Mouse (Mus musculus) right cerebral cortex, postnatal 10 days (tissue): ENCODE results near the gene Slc4a3.

ENCODE experiments used
- DNase-seq, 2 experiments: peaks; one replicate each; pipeline ENCODE4 v3.0.0; 2021; ENCODE audit warnings: low spot score in 2 of 2

Gene Slc4a3

DNA sequence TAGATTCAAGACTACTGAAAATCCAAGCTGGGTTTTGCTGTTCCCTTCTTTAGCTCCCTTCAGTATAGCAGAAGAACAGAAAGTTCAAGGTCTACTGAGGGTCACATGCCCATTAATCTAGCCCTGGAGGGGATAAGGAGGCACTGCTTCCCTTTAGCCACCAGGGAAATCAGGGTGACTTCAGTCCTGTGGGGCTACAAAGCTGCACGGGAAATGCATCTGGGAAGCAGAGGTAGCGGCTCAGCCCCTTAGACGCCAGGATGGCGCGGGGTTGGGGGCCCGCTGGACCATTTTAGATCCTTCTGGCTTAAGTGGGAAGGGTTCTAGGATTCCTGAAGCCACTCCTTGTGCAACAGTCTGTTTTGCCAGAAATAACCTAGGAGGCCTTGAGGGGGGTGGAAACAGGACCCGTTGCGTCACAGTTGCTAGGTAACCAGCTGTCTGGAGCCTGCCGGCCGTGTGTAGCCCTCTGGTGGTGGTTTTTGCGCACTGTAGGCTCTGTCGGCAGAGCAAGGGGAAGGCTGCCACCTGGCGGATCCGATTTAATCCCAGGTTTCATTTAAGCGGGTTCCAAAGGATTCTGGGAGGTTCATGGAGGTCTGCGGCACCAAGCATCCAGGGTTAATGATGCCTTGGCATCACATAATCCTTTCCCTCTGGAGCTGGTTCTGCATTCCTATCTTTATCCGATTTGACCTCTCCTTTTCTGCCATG is 13.3 kb downstream of the Slc4a3 start:
- peak; percentile 96 to 97 for DNase-seq

DNA sequence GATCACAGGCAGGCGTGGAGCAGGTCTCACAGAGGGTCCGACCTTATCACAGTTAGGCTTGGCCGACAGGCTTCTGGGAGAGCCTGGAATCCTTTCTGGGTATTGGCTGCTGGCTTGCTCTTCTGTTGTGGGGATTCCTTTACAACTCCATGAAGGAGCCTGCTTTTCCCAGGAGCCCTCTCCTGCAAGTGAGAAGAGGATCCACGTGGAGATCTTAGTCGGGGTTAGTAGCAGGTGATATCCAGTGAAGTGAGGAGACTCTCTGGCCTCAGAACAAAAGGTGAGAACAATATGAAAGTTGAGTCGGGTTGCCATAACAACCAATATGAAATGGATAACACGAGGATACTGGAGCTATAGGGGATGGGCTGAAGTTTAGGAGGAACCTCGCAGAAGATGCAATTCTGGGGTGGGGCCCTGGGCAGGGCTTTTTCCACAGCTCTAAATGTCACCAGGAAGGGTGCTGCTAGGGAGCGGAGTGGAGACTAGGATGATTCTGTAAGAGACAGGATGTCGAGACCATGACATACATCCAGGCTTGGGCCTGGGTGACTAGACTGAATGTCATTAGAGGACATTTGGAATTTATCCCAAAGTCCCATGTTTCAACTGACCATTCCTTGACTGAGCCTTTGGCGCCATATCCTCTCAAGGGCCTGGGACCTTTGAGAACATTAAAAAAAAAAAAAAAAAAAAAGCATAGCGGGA is 14.3 kb downstream of the Slc4a3 start:
- DNase-seq = peak; percentile 25 to 42

DNA sequence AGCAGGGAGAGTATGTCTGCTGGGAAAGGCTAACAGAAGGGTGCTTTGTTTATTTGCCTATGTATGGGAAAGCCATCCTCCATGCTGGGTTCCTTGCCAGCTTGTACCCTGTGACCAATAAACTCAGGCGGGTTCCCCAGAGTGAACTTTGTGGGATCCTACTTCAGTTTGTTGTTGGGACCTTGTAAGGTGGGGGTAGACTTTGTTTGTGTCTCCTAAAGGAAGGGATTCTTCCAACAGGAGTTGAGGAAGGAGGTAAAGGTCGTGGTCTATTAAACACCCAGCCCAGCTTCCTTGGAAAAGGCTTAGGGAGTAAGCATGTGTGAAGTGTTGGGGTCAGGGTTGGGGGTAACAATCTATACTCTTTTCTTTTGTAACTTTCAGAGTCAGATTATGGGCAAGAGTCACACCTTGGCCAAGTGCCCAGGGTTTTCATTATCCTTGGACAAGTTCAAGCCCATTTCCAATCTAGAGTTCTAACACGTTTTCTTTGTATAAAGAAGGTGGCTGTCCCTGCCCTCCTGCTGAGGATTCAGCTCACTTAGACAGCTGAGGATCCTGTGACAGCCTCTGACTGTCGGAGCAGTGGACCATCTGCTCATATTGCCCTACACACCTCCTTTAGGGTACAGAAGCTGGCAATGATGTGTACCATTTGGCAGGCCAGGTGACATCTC is 15.3 kb downstream of the Slc4a3 start:
- peak; percentile 43 to 48 for DNase-seq

DNA sequence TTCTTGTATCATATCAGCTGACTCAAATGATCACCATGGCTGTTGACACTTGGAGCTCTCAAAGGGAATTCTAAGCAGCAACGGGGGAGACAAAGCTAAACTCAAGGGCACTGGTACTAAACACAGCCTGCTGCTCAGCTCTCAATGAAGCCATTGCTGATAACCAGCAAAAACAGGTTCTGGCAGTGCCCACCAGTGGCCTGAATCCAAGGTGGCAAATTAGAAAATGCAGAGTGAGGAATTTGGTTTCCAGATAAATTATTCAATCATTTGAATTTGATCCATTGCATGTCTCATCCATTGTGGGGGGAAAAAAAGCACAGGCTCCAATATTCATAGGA is 15.8 kb downstream of the Slc4a3 start:
- peak; percentile 40 to 48 for DNase-seq

DNA sequence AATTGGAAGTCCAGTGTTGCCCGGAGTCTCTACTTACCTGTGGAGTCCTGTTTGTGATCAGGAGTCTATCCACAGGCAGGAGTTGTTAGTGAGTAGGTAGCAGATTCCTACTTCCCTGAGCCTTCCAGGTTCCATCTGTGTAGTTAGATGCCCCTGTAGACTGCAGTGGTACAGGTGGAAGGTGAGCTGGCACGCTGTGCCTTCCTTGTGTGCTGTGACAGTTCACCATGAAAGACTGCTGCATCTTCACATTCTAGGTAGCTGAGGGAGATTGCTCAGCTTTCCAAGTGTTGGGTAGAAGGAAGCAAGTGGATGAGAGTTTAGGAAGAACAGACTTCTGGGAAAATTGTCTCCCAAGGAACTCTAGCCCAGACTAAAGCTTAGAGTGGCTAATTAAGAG is 18.0 kb downstream of the Slc4a3 start:
- DNase-seq = no peak

DNA sequence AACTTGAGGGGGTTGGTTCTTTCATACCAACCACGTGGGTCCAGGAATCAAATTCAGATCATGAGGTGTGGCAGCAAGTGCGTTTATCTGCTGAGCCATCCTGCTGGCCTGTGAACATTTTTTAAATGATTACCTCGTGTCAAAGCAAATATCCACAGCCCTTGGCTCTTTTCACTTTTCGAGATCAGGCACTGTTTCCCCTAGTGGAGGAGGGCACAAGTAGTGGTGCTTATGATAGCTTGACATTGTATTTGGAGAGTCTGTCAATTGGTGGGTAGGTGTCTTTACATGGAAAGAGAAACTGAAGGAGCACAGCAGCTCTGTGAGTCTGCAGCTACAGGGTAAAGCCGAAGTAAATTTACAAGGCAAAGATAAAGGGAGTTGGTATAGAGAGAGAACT is 18.9 kb downstream of the Slc4a3 start:
- DNase-seq = no peak

DNA sequence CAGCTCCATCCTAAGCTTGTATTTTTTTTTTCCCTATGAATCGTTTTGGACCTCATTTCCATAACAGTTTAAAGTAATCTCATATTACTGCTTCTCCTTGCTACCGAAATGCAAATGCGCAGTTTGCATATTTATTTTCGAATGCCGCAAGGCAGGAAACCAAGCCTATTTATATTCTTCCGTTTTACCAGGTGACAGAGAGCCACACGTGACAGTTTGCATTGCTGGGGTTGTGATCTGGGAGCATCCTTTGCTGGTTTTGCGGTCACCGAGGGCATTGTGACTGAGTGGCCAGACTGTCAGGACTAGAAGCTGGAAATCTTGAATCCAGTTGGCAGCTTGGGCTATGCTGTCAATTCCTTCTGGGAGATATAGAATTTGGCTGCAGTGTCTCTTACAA is 19.6 kb downstream of the Slc4a3 start:
- DNase-seq = peak; percentile 36 to 68

DNA sequence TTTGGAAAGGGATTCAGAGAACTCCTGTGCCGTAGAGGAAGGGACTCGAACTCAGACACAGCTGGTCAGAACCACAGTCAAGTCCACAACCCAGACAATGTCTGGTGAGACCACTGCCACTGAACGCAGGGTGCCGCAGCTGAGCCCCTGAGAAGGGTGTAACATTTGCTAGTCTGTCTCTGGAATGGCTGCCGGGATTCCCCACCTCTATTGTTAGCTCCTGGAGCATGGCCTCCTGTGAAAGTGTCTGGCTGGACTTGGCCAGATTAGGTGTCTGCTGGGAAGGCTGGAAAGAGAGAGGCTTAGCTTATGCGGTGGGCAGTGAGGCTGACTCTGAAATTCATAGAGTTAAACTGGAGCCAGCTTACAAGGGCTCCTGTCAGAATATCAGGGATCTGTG is 24.3 kb downstream of the Slc4a3 start:
- no peak for DNase-seq

DNA sequence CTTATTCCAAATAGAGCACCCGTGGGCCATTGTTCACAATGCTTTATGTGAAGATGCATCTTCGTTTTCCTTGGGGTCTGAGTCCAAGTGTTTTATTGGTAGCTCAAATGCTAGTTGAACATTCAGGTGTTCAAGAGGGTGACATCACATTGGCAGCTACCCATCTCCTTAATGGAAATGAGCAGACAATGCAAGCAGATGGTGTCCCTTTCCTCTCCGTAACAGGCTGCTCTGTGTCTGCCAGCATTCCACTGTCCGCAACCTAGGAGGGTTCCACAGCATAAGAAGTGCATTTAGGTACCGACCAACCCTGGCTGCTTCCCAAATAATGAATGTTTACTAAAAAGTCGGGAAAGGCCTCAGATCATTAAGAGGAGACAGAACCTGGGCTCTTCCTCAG is 26.7 kb downstream of the Slc4a3 start:
- peak in 1 of 2 experiments; percentile 38 for DNase-seq

DNA sequence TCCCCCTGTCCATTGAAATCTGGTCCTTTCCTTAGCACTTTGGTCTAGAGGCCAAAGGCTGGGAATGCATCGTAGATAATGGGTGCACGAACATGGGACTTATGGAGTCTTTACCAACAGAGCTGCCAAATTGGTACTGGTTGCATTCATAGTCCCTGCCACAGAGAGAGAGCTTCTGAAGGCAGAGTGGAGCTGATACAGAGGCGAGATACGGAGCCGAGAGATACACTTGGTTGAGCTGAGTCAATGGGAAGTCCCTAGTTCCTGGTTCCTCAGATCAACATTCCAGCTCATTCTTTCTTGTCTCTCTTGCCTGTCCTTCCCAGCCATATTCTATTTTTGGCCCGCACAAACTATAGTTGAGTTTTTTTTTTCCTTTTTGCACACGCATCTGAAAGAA is 27.6 kb downstream of the Slc4a3 start:
- DNase-seq = no peak

DNA sequence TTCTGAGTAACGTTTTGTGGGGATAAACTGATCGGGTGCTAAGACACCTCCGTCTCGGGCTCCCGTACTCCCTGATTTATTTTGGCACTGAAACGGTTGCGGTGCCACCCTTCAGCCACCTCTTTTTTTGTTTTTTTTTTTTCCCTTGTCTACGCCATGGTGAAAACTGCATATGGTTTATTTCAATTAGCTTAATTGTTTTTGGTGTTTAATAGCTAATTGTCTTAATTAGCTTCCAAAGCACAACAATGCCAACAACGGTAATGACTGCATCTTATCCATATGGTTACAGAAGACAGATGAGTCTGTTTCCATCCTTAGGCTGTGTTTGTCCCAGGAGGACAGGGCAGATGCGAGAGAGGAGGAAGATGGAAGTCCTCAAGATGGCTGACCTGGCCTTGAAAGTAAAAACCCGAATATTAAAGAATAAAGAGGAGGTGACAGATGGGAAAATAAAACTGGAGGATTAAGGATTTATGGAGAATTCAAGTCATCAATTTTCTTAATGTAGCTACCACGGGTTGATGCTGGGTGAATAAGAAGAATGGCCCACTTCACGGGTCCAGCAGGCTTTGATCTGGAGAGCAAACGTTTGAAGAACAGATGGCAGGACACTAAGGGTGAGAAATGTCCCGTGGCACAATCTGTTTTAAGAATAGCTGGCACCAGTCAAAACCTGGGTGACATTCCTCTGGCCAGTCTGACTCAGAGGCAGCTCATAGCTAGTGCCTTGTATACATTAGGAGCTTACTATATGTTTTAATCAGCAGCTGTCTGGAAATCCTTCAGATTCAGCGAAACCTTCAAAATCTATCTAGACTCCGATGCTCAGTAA is 28.6 kb downstream of the Slc4a3 start:
- no peak for DNase-seq

DNA sequence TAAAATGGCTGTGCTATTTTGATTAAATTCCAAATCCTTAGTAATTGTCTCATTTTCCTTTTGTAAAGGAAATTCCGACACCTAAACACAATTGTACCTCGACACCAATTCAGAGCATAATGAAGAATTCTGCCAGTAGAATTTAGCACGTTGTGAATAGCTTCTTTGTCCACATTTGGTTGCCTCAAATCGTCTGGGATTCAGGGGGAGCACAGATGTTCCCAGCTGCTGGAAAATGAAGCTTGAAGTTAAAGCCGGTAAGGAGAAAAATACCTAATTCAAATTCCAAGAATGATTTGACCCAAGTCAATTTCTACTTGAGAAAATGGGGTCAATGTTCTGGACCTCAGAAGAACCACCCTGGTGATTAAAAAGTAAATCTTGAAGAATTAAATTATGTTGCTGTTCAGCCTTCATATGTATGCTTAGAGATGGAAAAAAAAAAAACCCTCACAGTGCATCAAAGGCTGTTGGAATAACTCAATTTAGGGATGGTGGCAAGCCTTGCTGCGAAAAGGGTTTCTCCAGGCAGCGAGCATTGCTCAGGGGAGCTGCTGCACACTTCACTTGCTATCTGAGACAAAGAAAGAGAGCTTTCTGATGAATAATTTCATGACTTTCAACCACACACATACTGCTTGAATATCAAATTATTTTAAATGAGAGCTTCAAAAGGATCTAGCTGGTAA is 36.0 kb downstream of the Slc4a3 start:
- DNase-seq = no peak

DNA sequence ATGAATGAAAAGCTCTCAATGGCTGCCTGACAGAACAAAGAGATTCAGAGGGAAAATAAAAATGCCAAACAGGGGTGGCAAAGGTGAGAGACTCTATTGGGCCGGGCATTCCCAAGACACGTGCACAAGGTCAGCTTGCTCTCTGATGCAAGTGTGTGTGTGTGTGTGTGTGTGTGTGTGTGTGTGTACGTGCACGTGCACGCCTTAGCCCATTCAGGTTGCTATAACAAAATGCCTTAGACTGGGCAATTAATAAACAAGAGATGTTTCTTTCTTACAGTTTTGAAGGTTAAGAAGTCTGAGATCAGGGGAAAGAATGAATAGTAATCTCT is 36.5 kb downstream of the Slc4a3 start:
- DNase-seq = no peak

DNA sequence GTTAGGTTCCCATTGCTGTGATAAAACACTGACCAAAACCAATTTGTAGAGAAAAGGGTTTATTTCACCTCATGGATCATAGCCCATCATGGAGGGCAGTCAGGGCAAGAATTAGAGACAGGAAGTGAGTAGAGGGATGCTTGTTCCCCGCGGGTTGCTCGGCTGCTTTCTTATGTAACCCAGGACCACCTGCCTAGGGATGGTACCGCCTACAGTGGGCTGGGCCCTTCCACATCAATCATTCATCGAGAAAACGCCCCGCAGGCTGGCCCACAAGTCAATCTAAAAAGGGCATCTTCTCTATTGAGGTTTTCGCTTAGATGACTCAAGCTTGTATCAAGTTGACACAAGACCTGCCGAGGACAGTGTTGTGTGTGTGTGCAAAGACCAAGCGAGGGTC is 37.0 kb downstream of the Slc4a3 start:
- DNase-seq = no peak

DNA sequence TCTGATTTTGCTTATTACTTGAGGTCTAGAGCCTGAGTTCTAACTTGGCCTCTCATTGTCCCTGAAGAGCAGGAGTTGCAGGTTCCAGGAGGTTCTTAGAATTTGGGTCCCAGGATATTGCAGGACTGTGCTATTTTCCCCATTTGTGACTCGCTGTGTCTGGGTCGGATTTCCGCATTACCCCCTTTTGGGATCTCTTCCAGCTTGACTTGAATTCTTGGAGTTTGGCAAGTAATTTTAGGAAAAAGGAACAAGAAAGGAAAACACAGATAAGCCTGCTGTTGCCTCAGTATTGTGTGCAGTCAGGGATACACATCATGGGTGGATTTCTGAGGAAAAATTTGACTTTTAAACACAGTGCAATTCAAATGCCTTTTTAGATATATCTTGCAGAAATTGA is 40.7 kb downstream of the Slc4a3 start:
- DNase-seq = no peak

DNA sequence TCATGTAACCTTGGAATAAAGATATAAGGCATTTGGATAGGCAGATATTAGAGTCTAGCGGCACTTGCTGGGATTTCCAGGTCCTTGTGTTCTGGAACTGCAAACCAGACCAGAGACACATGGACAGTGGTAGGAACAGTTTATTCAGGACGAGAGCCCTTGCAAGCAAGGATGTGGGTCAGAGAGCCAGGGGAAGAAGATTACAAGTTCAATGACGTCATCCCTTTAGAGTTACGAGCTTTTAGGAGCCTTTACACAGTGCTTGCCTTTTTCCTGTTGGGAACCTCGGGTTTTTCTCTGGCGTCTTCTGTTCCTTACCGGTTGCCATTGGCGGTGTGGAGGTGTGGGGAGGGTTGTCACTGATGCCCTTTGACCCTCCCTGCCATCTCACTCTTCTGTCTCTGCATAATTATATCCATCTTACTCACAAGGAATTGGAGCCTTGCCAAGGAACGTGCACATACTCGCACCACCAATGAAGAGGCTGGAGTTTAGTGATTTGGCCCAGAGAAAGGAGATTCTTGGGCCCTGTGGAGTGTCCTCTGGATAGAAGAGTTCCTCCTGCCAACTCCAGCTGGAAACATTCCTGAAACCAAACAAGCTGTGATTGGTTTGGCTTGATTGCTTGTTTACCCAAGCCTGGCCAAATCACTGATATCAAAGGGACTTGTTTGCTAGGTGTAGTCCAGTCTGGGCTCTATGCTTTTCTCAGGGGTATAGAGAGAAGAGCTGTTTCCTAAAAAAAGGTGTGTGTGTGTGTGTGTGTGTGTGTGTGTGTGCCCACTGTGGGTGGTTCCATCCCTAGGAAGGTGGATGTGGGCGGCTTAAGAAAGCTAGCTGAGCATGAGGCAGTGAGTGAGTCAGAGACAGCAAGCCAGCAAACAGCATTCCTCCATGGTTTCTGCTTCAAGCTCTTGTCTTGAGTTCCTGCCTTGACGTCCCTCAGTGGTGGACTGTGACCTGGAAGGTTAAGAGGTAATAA is 42.0 kb downstream of the Slc4a3 start:
- DNase-seq = no peak

DNA sequence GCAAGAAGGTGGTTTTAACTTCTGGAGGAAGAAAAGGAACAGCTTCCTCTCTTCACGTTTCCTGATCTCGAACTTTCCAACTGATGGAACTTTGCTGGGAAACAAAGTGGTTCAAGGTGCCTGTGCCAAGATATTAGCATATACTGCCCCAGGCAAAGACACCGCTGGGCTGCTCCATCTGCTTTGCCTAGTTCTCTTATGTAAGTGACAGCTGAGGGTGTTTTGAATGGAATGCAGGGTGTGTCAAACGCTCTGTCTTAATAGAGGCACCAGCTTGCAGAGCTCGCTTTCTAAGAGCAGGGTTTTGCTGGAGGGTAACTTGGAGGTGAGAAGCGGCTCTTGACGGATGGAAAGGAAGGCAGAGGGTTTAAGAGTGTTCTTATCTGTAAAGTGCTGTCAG is 42.8 kb downstream of the Slc4a3 start:
- peak in 1 of 2 experiments; percentile 55 for DNase-seq

DNA sequence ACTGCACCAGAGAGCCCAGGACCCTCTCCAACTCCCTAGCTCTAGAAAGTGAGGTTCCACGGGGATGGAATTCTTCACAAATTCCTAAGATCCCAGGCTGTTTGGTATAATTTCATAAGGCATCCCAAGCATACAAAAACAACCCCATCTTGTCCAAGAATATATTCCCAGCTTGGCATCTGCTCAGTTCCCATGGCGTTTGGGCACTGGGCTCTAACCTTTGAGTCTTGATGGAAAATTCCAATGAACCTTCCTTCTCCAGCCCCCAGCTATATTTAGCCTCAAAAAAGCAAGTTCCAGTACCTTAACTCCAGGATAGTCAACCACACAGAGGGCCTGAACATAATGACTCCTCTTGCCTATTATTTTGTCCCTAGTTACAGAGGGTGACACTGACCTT is 43.9 kb downstream of the Slc4a3 start:
- no peak for DNase-seq

DNA sequence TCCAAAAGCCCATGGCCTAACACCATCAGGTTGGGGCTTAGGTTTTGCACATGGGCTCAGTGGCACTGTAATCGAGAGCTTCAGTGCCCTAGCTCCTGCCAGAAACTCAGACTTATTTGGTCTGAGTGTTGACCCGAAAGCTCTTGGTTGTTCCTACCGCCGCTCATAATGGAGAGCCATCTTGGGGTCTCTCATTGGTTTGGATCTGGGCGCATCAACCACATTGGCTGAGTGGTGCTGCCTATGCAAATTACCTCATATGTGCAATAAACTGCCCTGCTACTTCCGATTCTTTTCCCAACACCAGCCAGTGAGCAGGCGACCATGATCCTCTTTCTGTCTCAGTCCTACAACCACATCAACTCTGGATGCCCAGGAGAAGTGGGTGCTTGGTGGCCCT is 47.9 kb downstream of the Slc4a3 start:
- no peak for DNase-seq

DNA sequence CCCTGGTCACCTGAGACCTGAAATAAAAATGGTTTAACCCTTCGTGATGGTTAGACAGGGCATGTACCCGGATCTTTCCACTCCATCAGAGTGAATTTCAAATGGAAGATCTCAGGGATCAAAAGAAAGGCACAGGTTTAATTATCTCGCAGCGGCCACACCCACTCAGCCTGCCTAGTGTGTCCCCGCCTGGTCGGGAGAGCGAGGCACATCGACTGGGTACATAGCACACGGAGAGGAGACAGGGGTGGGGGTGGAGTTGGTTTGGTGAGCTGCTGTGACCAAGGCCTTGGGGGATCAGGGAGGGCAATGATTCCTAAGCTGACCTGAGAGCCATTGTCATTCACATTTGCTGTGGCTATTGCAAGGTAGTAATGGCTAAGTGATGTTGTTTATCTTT is 48.8 kb downstream of the Slc4a3 start:
- no peak for DNase-seq

DNA sequence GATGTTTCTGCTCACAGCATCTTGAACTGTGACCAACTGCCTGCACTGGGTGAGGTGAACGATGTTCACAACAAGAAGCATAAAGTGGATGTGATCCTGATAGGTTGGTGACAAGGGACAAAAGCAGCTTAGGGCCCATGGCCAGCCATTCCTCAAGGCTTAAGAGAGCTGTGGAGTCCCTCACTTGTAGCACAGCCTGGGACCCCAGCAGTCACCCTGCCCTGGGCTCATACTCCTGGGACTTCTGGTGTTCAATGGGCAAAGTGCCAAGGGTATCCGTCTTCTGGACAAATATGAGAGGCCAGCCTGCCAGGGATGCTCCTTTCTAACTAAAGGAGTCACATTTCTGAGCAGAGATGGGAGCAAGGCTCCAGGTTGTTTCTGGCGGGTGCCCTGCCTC is 49.9 kb downstream of the Slc4a3 start:
- DNase-seq = no peak
